Mouse (Mus musculus) embryonic fibroblast, embryonic 13.5 days (primary cell): ENCODE measurements around the gene Tmie.

Experiments
- CTCF ChIP-seq: IDR thresholded peaks from 2 replicates; pipeline ENCODE4 v1.5.1; 2011; ENCODE audit warnings: mild to moderate bottlenecking, control low read depth, low read length, moderate library complexity, borderline replicate concordance; ENCODE audit not compliant: insufficient read depth
- POLR2A ChIP-seq: IDR thresholded peaks from 2 replicates; pipeline ENCODE4 v1.6.1; 2011; ENCODE audit warnings: low read depth, mild to moderate bottlenecking, control low read depth, low read length, moderate library complexity

DNA sequence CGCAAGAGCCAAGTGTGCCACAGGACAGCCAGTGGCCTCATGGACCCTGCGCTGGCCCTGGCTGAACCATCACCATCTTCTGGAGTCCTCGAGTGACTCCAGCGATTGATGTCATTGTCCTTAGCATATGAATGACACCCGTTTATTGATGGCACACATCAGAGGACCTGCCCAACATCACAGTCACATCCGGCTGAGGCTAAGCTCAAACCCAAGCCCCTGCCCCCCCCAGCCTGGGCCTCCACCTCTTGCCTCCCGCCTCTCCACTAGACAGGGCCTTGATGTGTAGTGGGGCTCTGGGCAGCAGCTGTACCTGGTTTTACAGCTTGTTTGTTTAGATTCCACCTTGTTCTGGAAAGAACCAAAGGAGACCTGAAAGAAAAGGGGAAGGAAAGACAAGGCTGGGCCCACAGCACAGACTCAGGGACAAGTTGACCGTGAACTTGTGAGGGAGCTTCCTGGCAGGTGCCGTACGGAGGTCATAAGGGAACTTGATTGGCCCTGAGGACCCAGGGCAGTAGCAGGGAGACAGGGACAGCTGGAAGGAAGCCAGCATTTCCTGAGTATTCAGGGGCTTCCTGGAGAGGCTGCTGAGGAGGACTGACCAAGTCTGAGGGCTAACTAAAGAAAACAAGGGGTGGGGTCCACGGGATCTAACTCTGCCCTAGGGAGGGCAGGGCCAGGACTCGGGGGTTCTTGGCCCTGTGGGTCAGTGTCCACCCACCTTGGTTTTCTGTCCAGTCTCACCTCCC is 11.3 kb upstream of the Tmie start:
- TF ChIP-seq CTCF (no peak), POLR2A (no peak)
